Mouse (Mus musculus) C2C12 (cell line): Measurements from ENCODE around the gene Psme4.

Experiments used
- CEBPB ChIP-seq: IDR thresholded peaks from one replicate; pipeline ENCODE4 v1.6.1; 2011; ENCODE audit warnings: low read depth, mild to moderate bottlenecking, control low read depth, moderate library complexity
- CTCF ChIP-seq: IDR thresholded peaks from one replicate; pipeline ENCODE4 v1.5.1; 2011; ENCODE audit not compliant: control insufficient read depth, insufficient read depth, insufficient read length
- MYOG ChIP-seq: IDR thresholded peaks from one replicate; pipeline ENCODE4 v1.6.1; 2011; ENCODE audit not compliant: control insufficient read depth, insufficient read length; ENCODE audit errors: extremely low read depth
- USF1 ChIP-seq: IDR thresholded peaks from one replicate; pipeline ENCODE4 v1.6.1; 2011; ENCODE audit warnings: low read depth, mild to moderate bottlenecking, control low read depth, moderate library complexity

DNA sequence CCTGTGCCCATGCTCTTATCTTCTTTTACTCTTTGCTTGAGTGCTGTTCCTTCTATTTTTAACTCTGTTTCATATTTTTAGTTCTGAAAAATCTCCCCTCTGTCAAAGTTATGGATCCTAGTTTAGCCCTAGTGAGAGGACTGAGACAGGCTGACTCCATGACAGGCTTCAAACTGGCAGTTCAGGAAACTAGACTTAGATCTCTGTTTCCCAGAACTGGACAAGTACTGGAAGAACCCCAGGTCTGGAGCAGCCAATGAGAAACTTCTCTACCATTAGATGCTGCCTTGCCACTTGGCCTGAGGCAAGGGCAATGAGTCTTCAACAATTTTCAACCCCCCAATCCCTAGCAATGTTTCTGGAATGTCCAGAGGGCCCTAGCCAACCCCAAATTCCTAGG is 40.8 kb upstream of the Psme4 start:
- no peak for TF ChIP-seq MYOG
- TF ChIP-seq CTCF = no peak
- no peak for TF ChIP-seq USF1
- no peak for TF ChIP-seq CEBPB
